8 mouse cellular contexts compared by ENCODE assay signal in genomic region chr12:59039971-59040844, GRCm38 (mm10). TPM values are rescaled to one million over a fixed set of nuclear protein-coding genes. Genes with fewer than 3 reads are reported as not detected.
A peak's percentile ranks its signal among the peaks of the same experiment; 100 is the strongest.
DNase-seq lines count a peak whose midpoint lies in the region; ATAC-seq lines count a peak whose summit lies in the region.

No protein-coding gene starts in this region.

- H3K4me3 ChIP-seq in heart, embryonic 13.5 days: peak overlapping the region; percentile 22
- H3K4me3 ChIP-seq in kidney, embryonic 14.5 days (ENCODE audit: low read length): no peak overlapping the region

- H3K27ac ChIP-seq in heart, embryonic 13.5 days (replicated peaks): peak overlapping the region; percentile 88
- H3K27ac ChIP-seq in kidney, embryonic 14.5 days (ENCODE audit: low read depth, low read length): peak overlapping the region; percentile 85; the same call in 1 of the 2 replicates

- DNase-seq in urinary bladder, postnatal 14 days (ENCODE audit: low spot score): peak; percentile 26
- DNase-seq in urinary bladder, adult 18-20 months (ENCODE audit: low spot score in 2 of 2): no peak
- peak; percentile 90 for DNase-seq in embryo, embryonic 9.5 days (ENCODE audit: extremely low spot score)
- DNase-seq in lung, postnatal 14 days: peak; percentile 37
- DNase-seq in retina, embryonic 14.5 days (ENCODE audit: low spot score): peak; percentile 60
- no peak for DNase-seq in left cerebral cortex, adult 18-20 months (ENCODE audit: low spot score in 2 of 2)

- H3K36me3 ChIP-seq in heart, embryonic 13.5 days: peaks cover 40% of the 10 kb centered on the region
- peaks cover 24% of the 10 kb centered on the region for H3K36me3 ChIP-seq in kidney, embryonic 14.5 days (ENCODE audit: control insufficient read depth, insufficient read depth, low read length)

- H3K9me3 ChIP-seq in heart, embryonic 13.5 days: no peaks in the 10 kb centered on the region
- no peaks in the 10 kb centered on the region for H3K9me3 ChIP-seq in kidney, embryonic 14.5 days (ENCODE audit: control insufficient read depth, low read length)

- H3K4me2 ChIP-seq in heart, embryonic 13.5 days: peak overlapping the region; percentile 57
- H3K4me2 ChIP-seq in kidney, embryonic 14.5 days (replicated peaks; ENCODE audit: low read depth, low read length): no peak overlapping the region; the same call in 1 of the 2 replicates

- peaks cover 6% of the 10 kb centered on the region; the same call in 1 of the 2 replicates for H3K4me1 ChIP-seq in heart, embryonic 13.5 days
- no peaks in the 10 kb centered on the region for H3K4me1 ChIP-seq in kidney, embryonic 14.5 days (ENCODE audit: control insufficient read depth, insufficient read depth, low read length)

- peak overlapping the region; percentile 70 for H3K9ac ChIP-seq in heart, embryonic 13.5 days
- 0 out of 2 replicates have a peak overlapping the region, but pooled peaks have one; percentile 7 for H3K9ac ChIP-seq in kidney, embryonic 14.5 days (ENCODE audit: low read depth, low read length)

- 5% methylated on average over 23 of the region's 23 CpGs for WGBS in heart, embryonic 13.5 days
- WGBS in kidney, embryonic 14.5 days: 5% methylated on average over 23 of the region's 23 CpGs

- no peaks in the 10 kb centered on the region for H3K27me3 ChIP-seq in heart, embryonic 13.5 days (replicated peaks)
- no peaks in the 10 kb centered on the region for H3K27me3 ChIP-seq in kidney, embryonic 14.5 days (ENCODE audit: control insufficient read depth, insufficient read depth, low read length)

- peak; percentile 51; the same call in 1 of the 2 replicates for ATAC-seq in heart, embryonic 13.5 days (ENCODE audit: extremely low read depth, insufficient number of reproducible peaks, low FRiP score, low TSS enrichment)
- peak; percentile 90 for ATAC-seq in kidney, embryonic 14.5 days (ENCODE audit: low FRiP score, low TSS enrichment)

RNA-seq across cellular contexts. Expression of gene Trappc6b, which starts 21.1 kb away (rescaled TPM):
- 79.7 and 90.0 TPM in 2 replicates for polyA plus RNA-seq in heart, embryonic 13.5 days (2015; fragmentation: Nextera tagmentation; extraction: Ambion mirVana)
- 64.7 and 76.5 TPM in 2 replicates for polyA plus RNA-seq in kidney, embryonic 14.5 days (2014; fragmentation: Nextera tagmentation; extraction: Ambion mirVana)
- 100 to 1,000 TPM; 121 to 135 TPM for total RNA-seq in left cerebral cortex, adult 18-20 months (2021)

RNA-seq across cellular contexts. Expression of gene Pnn, which starts 26.5 kb away (rescaled TPM):
- 63.0 and 64.9 TPM in 2 replicates for polyA plus RNA-seq in heart, embryonic 13.5 days (2015; fragmentation: Nextera tagmentation; extraction: Ambion mirVana)
- polyA plus RNA-seq in kidney, embryonic 14.5 days (2014; fragmentation: Nextera tagmentation; extraction: Ambion mirVana): 77.6 and 108 TPM in 2 replicates
- total RNA-seq in left cerebral cortex, adult 18-20 months (2021): 10 to 100 TPM; 54.6 to 64.6 TPM

RNA-seq across cellular contexts. Expression of gene Gemin2, which starts 27.0 kb away (rescaled TPM):
- 22.4 and 25.1 TPM in 2 replicates for polyA plus RNA-seq in heart, embryonic 13.5 days (2015; fragmentation: Nextera tagmentation; extraction: Ambion mirVana)
- polyA plus RNA-seq in kidney, embryonic 14.5 days (2014; fragmentation: Nextera tagmentation; extraction: Ambion mirVana): 28.1 and 29.7 TPM in 2 replicates
- 1 to 10 TPM; 6.6 to 7.6 TPM for total RNA-seq in left cerebral cortex, adult 18-20 months (2021)

RNA-seq across cellular contexts. Expression of gene Sec23a, which starts 28.4 kb away (rescaled TPM):
- polyA plus RNA-seq in heart, embryonic 13.5 days (2015; fragmentation: Nextera tagmentation; extraction: Ambion mirVana): 66.4 and 67.9 TPM in 2 replicates
- 46.5 and 82.8 TPM in 2 replicates for polyA plus RNA-seq in kidney, embryonic 14.5 days (2014; fragmentation: Nextera tagmentation; extraction: Ambion mirVana)
- total RNA-seq in left cerebral cortex, adult 18-20 months (2021): 100 to 1,000 TPM; 102 to 108 TPM

RNA-seq across cellular contexts. Expression of gene Mia2, which starts 55.4 kb away (rescaled TPM):
- 32.6 and 34.8 TPM in 2 replicates for polyA plus RNA-seq in heart, embryonic 13.5 days (2015; fragmentation: Nextera tagmentation; extraction: Ambion mirVana)
- polyA plus RNA-seq in kidney, embryonic 14.5 days (2014; fragmentation: Nextera tagmentation; extraction: Ambion mirVana): 51.1 and 70.6 TPM in 2 replicates
- total RNA-seq in left cerebral cortex, adult 18-20 months (2021): 10 to 100 TPM; 38.5 to 44.4 TPM

Comparison
In these comparisons a context has a peak if more than half of its experiments do, and no peak if none do; other contexts are left out.
1. DNase-seq: peak in urinary bladder, postnatal 14 days (single experiment), embryo, embryonic 9.5 days (single experiment), lung, postnatal 14 days (single experiment) and retina, embryonic 14.5 days (single experiment); none in urinary bladder, adult 18-20 months (0 of 2) and left cerebral cortex, adult 18-20 months (0 of 2).